Mouse (Mus musculus): Measurements from ENCODE around the gene Cipc. TPM values are rescaled to one million over a fixed set of nuclear protein-coding genes. Genes with fewer than 3 reads are reported as not detected.

Gene Cipc
- polyA plus RNA-seq, 1 experiment from 2014 or later = 37.7 TPM

DNA sequence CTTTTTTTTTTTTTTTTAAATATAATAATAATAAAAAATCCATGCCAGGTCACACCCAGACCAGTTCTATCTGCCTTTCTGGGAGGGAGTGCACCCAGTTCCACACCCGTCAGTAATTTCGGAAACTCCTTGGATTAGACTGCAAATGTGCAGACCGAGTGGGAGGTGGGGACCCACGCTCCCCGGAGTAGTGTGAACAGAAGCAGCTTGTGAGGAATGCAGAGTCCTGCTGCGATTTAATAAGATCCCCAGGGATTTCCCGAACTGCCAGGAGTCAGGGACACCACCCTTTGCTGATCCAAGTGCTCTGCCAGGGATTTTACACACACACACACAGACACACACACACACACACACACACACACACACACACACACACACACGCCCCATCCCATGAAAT lies 26.9 kb downstream of the Cipc start:
- Histone ChIP-seq H3K4me1 (peaks cover 18% of the 10 kb centered on the region), H3K27ac (no peak overlapping the region), H3K27me3 (ENCODE audit: low read depth, poor library complexity, severe bottlenecking) (peaks cover 43% of the 10 kb centered on the region), H3K36me3 (no peaks in the 10 kb centered on the region), H3K4me3 (no peak overlapping the region), H3K9me3 (replicated peaks) (no peaks in the 10 kb centered on the region)
- DNase-seq (ENCODE audit: low spot score) = no peak
- 49% methylated on average over 8 of the region's 8 CpGs for WGBS

- Histone ChIP-seq H3K4me1 (peaks cover 18% of the 10 kb centered on the region), H3K9me3 (replicated peaks) (no peaks in the 10 kb centered on the region), H3K27me3 (ENCODE audit: low read depth, poor library complexity, severe bottlenecking) (peaks cover 50% of the 10 kb centered on the region), H3K4me3 (peak overlapping the region; percentile 45), H3K27ac (0 out of 2 replicates have a peak overlapping the region, but pooled peaks have one; percentile 12), H3K36me3 (no peaks in the 10 kb centered on the region)
- peak; percentile 86 for DNase-seq (ENCODE audit: low spot score)
- 10% methylated on average over 40 of the region's 40 CpGs for WGBS
Measured at GRCm38 (mm10) chr12:86974387-86975288, 27.8 kb downstream of the Cipc start.

DNA sequence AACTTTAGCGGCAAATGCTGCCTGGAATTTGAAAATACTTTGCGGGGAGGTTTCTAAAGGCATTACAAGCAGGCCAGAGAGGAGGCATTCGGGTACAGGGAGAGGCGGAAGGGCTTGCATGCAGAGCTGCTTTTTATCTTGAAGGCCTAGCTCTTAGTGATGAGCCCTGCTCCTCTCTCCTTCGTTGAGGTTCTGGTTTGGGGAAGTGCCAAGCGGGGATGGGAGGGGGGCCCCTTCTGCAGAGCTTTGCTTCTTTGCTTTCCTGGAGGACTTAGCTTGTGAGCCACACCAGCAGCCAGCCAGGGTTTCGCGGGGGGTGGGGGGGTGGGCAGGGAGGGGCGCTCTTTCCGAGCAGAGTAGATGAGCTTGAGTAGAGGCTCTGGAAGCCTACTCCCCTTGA lies 28.9 kb downstream of the Cipc start:
- no peak overlapping the region for H3K27ac ChIP-seq
- H3K36me3 ChIP-seq = no peaks in the 10 kb centered on the region
- H3K9me3 ChIP-seq (replicated peaks) = no peaks in the 10 kb centered on the region
- H3K4me1 ChIP-seq = peaks cover 18% of the 10 kb centered on the region
- DNase-seq (ENCODE audit: low spot score) = no peak
- H3K4me3 ChIP-seq = no peak overlapping the region
- WGBS = 61% methylated on average over 10 of the region's 10 CpGs
- peaks cover 61% of the 10 kb centered on the region for H3K27me3 ChIP-seq (ENCODE audit: low read depth, poor library complexity, severe bottlenecking)

DNA sequence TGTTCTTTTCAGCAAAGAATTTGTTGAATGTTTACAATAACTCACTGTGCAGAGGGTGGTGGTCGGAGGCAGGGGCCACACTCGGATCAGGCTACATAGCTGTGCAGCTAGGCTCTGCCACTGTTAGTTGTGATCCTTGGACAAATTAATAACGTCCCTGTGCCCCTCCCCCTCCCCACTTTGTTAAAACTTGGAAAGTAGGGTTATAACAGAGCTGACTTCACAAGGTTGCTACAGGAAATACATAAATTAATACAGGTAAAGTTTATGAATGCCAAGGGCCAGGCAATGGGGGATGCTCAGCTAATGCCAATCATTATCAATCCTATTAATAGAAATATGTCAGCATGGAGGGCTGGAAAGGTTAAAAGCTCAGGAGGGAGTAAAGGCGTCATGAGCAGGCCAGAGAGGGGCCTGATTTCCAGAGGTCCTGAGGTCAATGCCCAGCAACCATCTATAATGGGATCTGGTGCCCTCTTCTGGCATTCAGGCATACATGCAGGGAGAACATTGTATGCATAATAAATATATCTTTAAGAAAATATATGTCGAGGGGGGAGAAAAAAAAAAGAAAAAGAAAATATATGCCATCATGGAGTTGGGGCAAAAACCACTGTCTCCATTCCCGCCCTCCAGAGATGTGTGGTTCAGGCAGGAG lies 29.8 kb downstream of the Cipc start:
- WGBS = 67% methylated on average over 6 of the region's 6 CpGs
- peaks cover 18% of the 10 kb centered on the region for H3K4me1 ChIP-seq
- peaks cover 70% of the 10 kb centered on the region for H3K27me3 ChIP-seq (ENCODE audit: low read depth, poor library complexity, severe bottlenecking)
- no peaks in the 10 kb centered on the region for H3K9me3 ChIP-seq (replicated peaks)
- DNase-seq (ENCODE audit: low spot score) = no peak
- H3K27ac ChIP-seq = no peak overlapping the region
- H3K36me3 ChIP-seq = no peaks in the 10 kb centered on the region
- no peak overlapping the region for H3K4me3 ChIP-seq

GRCm38 (mm10) chr12:86977833-86978232 lies 31.0 kb downstream of the Cipc start:
- no peak for DNase-seq (ENCODE audit: low spot score)
- H3K9me3 ChIP-seq (replicated peaks) = no peaks in the 10 kb centered on the region
- H3K4me1 ChIP-seq = peaks cover 18% of the 10 kb centered on the region
- H3K27ac ChIP-seq = no peak overlapping the region
- no peaks in the 10 kb centered on the region for H3K36me3 ChIP-seq
- WGBS = 22% methylated on average over 15 of the region's 15 CpGs
- no peak overlapping the region for H3K4me3 ChIP-seq
- H3K27me3 ChIP-seq (ENCODE audit: low read depth, poor library complexity, severe bottlenecking) = peaks cover 79% of the 10 kb centered on the region

DNA sequence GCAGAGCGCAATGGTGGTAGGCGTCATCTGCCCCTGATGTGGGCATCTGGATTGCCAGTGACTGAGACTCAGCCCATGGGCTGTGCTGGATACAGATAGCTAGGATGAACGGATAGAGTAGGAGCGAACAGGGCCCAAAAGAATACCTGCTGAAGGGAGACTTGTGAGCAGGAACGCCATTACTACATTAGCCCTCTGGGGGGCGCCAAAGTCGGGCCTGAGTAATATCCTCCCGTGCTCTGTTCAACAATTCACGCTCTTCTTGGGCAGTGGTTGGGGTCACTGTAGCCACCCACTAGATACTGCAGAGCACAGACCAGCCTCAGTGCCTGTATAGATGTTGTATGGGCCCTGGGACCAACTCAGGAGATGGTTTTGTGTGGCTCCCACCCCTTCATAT lies 34.3 kb downstream of the Cipc start:
- Histone ChIP-seq H3K27ac (no peak overlapping the region), H3K9me3 (replicated peaks) (no peaks in the 10 kb centered on the region), H3K4me1 (no peaks in the 10 kb centered on the region; the same call in 1 of the 2 replicates), H3K36me3 (no peaks in the 10 kb centered on the region), H3K4me3 (no peak overlapping the region), H3K27me3 (ENCODE audit: low read depth, poor library complexity, severe bottlenecking) (peaks cover 96% of the 10 kb centered on the region)
- 23% methylated on average over 9 of the region's 9 CpGs for WGBS
- DNase-seq (ENCODE audit: low spot score) = no peak

GRCm38 (mm10) chr12:86983470-86984193 lies 36.8 kb downstream of the Cipc start:
- DNase-seq (ENCODE audit: low spot score) = peak; percentile 87
- WGBS = 5% methylated on average over 28 of the region's 28 CpGs
- peaks cover 97% of the 10 kb centered on the region for H3K27me3 ChIP-seq (ENCODE audit: low read depth, poor library complexity, severe bottlenecking)
- H3K9me3 ChIP-seq (replicated peaks) = no peaks in the 10 kb centered on the region
- H3K4me1 ChIP-seq = no peaks in the 10 kb centered on the region; the same call in 1 of the 2 replicates
- no peaks in the 10 kb centered on the region for H3K36me3 ChIP-seq
- no peak overlapping the region for H3K27ac ChIP-seq
- no peak overlapping the region for H3K4me3 ChIP-seq

GRCm38 (mm10) chr12:86984194-86984555 lies 37.3 kb downstream of the Cipc start:
- no peak overlapping the region for H3K4me3 ChIP-seq
- 9% methylated on average over 6 of the region's 6 CpGs for WGBS
- no peak overlapping the region for H3K27ac ChIP-seq
- peaks cover 97% of the 10 kb centered on the region for H3K27me3 ChIP-seq (ENCODE audit: low read depth, poor library complexity, severe bottlenecking)
- no peaks in the 10 kb centered on the region; the same call in 1 of the 2 replicates for H3K4me1 ChIP-seq
- no peaks in the 10 kb centered on the region for H3K36me3 ChIP-seq
- peak; percentile 80 for DNase-seq (ENCODE audit: low spot score)
- H3K9me3 ChIP-seq (replicated peaks) = no peaks in the 10 kb centered on the region

DNA sequence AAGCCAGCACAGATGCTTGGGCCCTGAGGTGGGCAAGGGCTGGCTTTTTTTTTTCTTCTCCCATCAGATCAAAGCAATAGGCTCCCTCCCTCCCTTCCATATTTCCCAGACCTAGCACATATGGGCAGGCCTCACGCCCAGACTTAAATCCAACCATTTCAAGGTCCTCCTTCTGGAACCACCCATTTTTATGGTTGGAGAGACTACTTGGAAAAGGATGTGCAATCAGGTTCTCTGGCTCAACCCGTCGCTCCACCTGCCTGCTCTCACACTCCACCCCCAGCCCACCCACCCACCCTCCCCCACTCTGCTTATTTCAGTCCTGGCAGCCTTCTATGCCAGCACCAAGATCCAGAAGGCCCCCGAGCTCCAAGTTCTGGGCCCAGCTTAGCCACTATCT lies 39.7 kb downstream of the Cipc start:
- Histone ChIP-seq H3K4me3 (no peak overlapping the region), H3K4me1 (peaks cover 14% of the 10 kb centered on the region), H3K9me3 (replicated peaks) (no peaks in the 10 kb centered on the region), H3K36me3 (no peaks in the 10 kb centered on the region; the same call in 1 of the 2 replicates), H3K27ac (no peak overlapping the region), H3K27me3 (ENCODE audit: low read depth, poor library complexity, severe bottlenecking) (peaks cover 100% of the 10 kb centered on the region)
- DNase-seq (ENCODE audit: low spot score) = no peak
- 68% methylated on average over 4 of the region's 4 CpGs for WGBS

- H3K9me3 ChIP-seq (replicated peaks) = no peaks in the 10 kb centered on the region
- WGBS = 41% methylated on average over 16 of the region's 16 CpGs
Measured at GRCm38 (mm10) chr12:86988227-86988626, 41.4 kb downstream of the Cipc start.

DNA sequence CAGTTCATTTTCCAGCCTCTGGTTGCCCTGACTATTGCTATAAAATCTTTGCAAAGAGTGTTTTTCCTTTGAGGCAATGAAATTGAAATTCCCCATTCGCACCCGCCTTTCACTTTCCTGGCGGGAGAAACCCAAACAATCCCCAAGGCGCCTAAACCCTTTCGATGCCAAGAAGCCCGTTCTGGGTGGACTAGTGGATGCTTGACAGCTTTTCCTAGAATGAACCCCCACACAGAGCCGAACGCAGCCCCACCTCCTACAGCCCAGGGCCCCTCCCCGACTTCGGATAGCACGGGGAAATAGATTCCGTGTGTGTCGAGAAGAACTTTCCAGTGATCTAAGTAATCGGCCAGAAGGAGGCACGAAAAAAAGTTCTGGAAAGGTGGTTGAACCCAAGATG lies 42.5 kb downstream of the Cipc start:
- H3K36me3 ChIP-seq = no peaks in the 10 kb centered on the region; the same call in 1 of the 2 replicates
- no peak overlapping the region for H3K27ac ChIP-seq
- H3K4me1 ChIP-seq = peaks cover 14% of the 10 kb centered on the region
- 10% methylated on average over 15 of the region's 15 CpGs for WGBS
- no peak for DNase-seq (ENCODE audit: low spot score)
- no peak overlapping the region; the same call in 1 of the 2 replicates for H3K4me3 ChIP-seq
- H3K27me3 ChIP-seq (ENCODE audit: low read depth, poor library complexity, severe bottlenecking) = peaks cover 83% of the 10 kb centered on the region
- no peaks in the 10 kb centered on the region for H3K9me3 ChIP-seq (replicated peaks)

More at GRCm38 (mm10) chr12:86988227-86988626, 41.4 kb downstream of the Cipc start:
- no peak for DNase-seq (ENCODE audit: low spot score)
- no peak overlapping the region for H3K27ac ChIP-seq
- H3K36me3 ChIP-seq = no peaks in the 10 kb centered on the region; the same call in 1 of the 2 replicates
- peaks cover 14% of the 10 kb centered on the region for H3K4me1 ChIP-seq
- H3K4me3 ChIP-seq = no peak overlapping the region
- peaks cover 95% of the 10 kb centered on the region for H3K27me3 ChIP-seq (ENCODE audit: low read depth, poor library complexity, severe bottlenecking)

- Histone ChIP-seq H3K27me3 (ENCODE audit: low read depth, poor library complexity, severe bottlenecking) (peaks cover 76% of the 10 kb centered on the region), H3K4me3 (peak within 1 kb of the TSS; percentile 35), H3K36me3 (no peaks in the 10 kb centered on the region; the same call in 1 of the 2 replicates), H3K9me3 (replicated peaks) (no peaks in the 10 kb centered on the region), H3K27ac (no peak within 1 kb of the TSS), H3K4me1 (peaks cover 14% of the 10 kb centered on the region)
- 1% methylated on average over 62 of the region's 68 CpGs for WGBS
- DNase-seq (ENCODE audit: low spot score) = peak; percentile 75
Measured at GRCm38 (mm10) chr12:86989890-86990754, 43.3 kb downstream of the Cipc start, which contains the start of gene Zdhhc22. Zdhhc22 (minus strand) TSS chr12:86990430.

All from limb, embryonic 10.5 days (tissue).